Mouse (Mus musculus) brain, embryonic 14.5 days (tissue): ENCODE measurements around the gene Pde1b.

ENCODE experiments used
- CTCF ChIP-seq: fragments of 200-500 bp; IDR thresholded peaks from 2 replicates; pipeline ENCODE4 v1.5.1; 2012; ENCODE audit warnings: inconsistent platforms, mild to moderate bottlenecking, moderate library complexity, borderline replicate concordance; ENCODE audit not compliant: insufficient read depth, insufficient read length; ENCODE audit errors: extremely low read depth
- POLR2A ChIP-seq: fragments of 200-500 bp; IDR thresholded peaks from 2 replicates; pipeline ENCODE4 v1.6.1; 2012; ENCODE audit warnings: mild to moderate bottlenecking, inconsistent platforms, borderline replicate concordance; ENCODE audit not compliant: poor library complexity, insufficient read depth, insufficient read length, severe bottlenecking; ENCODE audit errors: extremely low read depth

DNA sequence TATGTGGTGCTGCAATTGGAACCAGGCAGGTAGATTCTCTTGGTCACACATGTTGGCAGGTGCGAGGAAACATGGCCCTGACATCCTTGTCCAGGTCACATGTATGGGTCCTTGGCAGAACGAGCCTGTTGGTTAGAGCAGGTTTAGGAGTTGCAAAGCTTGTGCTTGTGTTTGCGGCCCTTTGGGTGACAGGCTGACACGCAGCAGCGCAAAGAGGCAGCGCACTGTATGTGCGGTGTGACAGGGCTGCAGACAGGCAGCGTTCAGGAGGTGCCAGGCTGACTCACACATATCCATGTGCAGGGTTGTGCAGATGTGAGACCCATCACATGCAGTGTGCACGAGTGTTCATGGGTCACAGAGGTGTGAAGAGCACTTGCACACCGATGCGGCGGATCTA lies 826 bp downstream of the Pde1b start:
- TF ChIP-seq CTCF (no peak), POLR2A (no peak)
